Mouse (Mus musculus): ENCODE data around the gene Mtmr1.
"Not testable (repeated sequence)": the region's sequence is repeated elsewhere in the genome, so short reads cannot be mapped to it uniquely, and the experiment has no call there.

The Mtmr1 gene
- long read RNA-seq, experiment 1, full-length matches to known transcripts = 1 of 7 reads
- long read RNA-seq, experiment 1, partial matches to known transcripts = 2 of 7 reads
- long read RNA-seq, experiment 1, other reads (novel, unspliced or antisense) = 4 of 7 reads
- long read RNA-seq, experiment 2, full-length matches to known transcripts = 3 of 13 reads
- long read RNA-seq, experiment 2, partial matches to known transcripts = 8 of 13 reads
- long read RNA-seq, experiment 2, other reads (novel, unspliced or antisense) = 2 of 13 reads

DNA sequence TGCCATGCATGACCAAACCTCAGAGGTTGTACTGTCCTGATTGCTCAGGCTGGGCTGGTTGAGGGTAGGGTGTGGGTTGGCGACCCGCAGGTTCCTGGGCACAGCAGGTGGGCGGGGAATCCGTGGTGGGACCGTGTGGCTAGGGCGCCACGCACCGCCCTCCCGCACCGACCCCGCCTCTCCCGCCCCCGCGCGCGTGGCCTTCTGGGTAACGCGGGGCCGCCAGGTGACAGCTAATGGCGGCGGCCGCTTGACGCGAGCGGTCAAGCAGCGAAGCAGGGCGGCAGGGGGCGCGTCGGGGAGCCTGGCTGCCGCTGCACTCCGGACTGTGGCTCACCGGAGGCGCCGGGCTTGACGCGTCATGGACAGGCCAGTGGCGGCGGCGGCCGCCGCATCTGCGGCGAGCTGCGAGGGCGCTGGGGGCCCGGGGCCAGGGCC is at the start of gene Mtmr1:
Mtmr1 (plus strand) TSS at position 207 of the 438 bp plus-strand sequence.
- intact Hi-C loops (cut with DNase I) = no loop called here

DNA sequence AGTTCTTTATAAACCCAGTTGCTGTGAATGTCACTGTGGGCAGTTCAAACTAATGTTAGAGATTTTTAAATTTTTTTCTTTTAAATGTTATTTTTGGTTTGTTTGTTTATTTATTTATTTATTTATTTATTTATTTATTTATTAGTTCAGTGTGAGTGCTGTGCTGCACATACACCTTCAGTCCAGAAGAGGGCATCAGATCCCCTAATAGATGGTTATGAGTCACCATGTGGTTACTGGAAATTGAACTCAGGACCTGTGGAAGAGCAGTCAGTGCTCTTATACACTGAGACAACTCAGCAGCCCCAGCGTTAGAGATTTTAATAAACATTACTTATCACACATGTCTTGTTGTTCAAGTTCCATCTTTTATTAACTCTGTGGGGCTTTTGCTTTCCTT is 12.5 kb upstream of the Mtmr1 start:
- intact Hi-C loops (cut with DNase I) = no loop called here

DNA sequence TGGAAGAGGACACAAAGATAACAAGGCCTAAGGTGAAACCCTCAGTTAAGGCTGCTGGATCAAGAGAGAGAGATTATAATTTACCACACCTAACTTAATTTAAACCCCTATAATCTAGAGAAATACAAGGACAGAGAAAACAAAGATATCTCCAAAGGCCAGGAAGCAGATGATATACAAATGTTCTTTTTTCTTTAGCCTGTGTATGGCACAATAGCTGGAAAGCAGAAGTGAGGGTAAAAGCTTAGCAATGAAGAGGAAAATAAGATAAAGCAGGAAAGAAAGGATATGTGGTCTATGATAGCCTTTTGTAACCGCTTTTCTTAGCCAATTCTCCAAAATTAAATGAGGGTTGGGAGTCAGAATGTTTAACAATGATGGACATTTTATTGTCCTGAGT is 9.2 kb upstream of the Mtmr1 start:
- intact Hi-C loops (cut with DNase I) = no loop called here

DNA sequence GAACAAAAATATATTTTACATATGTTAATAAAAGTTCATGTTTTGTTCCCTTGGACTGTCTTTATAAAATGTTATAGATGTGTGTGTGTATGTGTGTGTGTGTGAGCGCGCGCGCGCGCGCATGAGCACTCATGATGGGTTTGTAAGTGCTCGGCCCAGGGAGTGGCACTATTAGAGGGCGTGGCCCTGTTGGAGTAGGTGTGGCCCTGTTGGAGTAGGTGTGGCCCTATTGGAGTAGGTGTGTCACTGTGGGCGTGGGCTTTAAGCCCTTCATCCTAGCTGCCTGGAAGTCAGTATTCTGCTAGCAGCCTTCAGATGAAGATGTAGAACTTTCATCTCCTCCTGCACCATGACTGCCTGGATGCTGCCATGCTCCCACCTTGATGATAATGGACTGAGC is 2.8 kb upstream of the Mtmr1 start:
- intact Hi-C loops (cut with DNase I) = not testable (repeated sequence)

DNA sequence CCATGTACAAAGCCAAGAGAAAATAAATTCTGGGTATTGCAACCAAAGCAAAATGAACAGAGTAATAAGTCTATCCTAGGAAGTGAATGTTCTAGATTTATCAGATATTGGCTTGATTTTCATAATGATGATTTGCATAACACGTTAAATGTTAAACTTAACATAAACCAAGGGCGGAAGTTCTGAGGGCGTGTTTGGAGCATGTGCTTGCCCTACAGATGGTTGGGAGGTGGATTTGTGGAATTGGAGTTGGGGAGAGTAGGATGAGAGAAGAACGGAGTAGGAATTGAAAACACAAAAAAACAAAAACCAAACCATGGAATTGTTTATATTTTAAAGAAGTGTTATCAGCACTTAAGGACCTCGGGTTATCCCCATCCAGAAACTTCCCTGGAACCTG is 498 bp upstream of the Mtmr1 start:
- intact Hi-C loops (cut with DNase I) = no loop called here

DNA sequence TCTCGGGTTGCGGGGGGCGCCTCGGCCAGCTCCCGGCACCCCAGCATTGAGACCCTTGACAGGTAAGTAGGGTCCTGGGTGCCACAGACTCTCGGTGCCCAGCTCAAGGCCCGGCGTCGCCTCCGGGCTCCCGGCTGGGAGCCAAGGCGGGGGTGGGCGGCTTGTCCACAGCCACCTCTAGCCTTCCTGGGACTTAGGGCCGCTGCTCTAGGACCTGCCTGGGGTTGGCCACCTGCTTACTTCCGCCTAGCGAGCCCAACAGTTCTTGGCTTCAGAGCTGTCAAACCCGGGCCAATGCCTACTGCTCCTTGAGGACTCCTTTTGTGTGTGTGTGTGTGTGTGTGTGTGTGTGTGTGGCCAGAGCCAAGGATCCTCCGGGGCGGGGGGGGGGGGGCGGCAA is 451 bp downstream of the Mtmr1 start:
- intact Hi-C loops (cut with DNase I) = no loop called here

DNA sequence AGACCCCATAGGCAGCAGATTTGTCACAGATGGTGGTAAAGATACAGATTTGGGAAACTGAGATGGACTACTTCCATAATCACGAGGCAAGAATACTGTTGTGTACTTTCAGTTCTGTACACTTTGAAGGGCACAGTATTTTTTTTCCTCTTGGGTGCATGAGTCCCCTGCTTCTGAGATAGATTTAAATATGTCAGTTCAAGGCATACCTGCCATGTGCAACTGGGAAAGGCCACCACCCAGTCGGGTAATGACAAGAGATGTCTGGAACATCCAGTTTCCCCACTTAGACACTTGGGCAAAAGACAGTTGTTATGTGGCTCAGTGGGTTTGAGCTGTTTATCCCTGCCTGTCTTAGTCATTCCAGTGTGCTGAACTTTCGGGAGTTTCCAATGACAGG is 950 bp downstream of the Mtmr1 start:
- intact Hi-C loops (cut with DNase I) = no loop called here

DNA sequence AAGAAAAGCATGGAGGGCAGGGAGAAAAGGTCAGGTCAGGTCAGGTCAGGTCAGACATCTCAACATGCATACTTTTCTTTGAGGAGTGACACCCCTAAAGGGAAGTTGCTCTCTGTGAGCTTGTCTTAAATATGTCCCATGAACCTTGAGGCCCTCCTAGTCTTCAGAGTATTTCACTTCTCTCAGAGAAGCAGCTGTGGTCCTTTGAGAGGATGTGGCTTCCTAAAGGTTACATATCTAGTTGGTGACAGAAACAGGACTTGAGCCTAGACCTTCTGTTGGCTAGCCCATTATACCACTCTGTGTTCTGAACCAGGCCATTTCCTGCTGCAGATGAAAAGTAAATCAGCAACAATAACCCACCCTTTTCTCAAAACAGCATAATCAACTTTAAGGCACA is 2.4 kb downstream of the Mtmr1 start:
- intact Hi-C loops (cut with DNase I) = no loop called here

DNA sequence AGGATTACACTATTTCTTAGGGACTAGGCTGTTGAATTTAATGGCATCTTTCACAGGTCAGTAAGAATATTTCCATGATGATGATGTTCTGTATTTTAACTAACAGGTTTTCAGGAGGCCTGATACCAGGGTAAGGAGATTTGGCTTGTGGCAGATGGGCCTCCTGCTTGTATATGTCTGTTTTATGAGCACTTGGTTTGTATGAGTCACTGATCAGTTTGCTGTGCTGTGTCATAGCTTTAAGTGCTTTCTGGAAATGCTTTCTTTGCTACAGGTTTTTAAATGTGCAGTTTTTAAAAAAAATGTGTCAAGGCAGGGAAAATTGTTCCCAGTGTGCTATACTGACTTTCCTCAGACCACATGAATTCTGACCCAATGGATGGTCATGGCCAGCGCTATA is 12.2 kb downstream of the Mtmr1 start:
- intact Hi-C loops (cut with DNase I) = no loop called here

DNA sequence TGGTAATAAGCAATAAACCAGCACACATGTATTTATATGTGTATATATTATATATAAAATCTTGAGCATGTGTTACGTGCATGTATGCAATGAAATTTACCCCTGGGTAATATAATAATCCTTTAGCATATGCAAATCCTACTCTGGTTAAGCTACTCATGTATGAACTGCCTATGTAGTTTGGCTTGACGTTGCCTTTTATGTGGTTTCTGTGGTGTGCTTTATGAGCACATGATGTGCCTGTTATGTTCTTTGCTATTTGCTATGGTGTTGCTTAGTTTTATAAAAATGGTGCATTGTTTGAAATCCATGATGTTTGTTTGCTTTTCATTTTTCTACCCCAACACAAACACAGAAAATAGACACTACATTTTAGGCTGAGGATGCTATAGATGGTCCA is 13.9 kb downstream of the Mtmr1 start:
- intact Hi-C loops (cut with DNase I) = no loop called here

DNA sequence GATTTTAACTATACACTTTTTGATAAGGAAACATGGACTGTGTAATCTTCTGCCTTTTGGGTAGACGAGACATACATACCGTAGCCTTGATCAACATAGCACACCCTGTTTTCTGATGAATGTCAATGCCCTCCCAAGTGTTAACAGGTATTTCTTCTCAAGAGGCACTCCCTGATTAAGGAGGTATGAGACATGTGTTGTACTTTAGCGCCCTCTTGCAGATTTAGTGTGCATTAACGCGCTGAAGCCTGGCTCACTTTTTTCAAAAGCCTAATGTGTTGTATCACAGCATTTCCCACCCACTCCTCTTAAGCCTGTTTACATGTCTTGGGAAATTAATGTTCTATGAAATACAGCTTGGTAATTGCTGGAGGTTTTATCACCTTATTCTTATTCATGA is 17.0 kb downstream of the Mtmr1 start:
- intact Hi-C loops (cut with DNase I) = no loop called here

DNA sequence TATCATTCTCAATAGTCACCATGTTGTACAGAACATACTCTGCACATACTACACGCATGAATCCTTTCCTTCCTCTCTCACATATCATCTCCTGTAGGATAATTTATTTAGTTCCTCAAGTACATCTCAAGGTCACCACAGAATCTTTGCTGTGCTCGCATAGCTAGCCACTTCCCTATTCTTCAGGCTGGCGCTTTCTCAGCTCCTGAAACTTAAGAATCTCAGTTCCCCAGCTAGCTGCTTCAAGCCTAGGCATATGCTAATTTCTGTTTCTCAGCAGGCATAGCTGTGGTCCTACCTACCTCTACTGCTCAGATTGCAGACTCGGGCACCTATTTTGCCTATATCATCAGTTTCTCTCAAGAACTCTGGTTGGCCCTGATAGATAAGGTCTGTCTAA is 31.8 kb downstream of the Mtmr1 start:
- intact Hi-C loops (cut with DNase I) = no loop called here

DNA sequence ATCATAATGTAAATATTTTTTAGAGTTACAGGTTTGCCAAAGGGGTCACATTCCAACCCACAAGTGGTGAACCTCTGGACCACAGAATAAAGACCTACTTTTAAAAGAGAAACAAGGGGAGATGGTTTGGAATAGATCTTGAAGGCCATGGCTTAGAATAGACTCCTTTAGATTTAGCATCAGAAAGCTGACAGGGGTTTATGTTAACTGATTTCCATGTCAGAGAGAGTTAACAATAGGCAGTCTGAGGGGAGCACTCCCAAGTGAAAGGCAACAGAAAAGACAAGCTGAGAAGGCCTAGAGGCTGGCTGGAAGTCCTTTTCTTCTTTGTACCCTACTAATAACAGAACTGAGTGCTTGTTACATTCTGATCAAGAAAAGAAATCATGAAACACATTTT is 41.7 kb downstream of the Mtmr1 start:
- intact Hi-C loops (cut with DNase I) = loop anchor here (2.0 kb wide), 1 partner anchor 21 kb away; no protein-coding TSS in a partner anchor

DNA sequence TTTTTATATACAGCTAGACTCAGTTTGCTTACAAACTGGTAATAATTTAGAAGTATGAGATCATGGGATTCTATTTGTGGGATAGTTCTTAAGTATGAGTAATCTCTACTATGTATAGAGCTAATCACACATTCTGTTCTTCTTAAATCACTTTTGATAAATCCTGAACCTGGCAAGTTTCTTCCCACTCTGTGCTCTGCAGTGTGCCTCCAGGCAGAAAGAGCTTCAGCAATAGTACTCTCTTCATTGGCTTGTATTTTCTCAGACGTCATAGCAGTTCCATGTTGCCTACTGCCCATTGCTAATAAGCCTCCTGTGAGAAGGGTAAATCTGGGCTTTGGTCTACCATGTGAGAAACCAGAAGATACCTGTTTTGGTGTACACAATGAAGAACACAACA is 43.8 kb downstream of the Mtmr1 start:
- intact Hi-C loops (cut with DNase I) = no loop called here

DNA sequence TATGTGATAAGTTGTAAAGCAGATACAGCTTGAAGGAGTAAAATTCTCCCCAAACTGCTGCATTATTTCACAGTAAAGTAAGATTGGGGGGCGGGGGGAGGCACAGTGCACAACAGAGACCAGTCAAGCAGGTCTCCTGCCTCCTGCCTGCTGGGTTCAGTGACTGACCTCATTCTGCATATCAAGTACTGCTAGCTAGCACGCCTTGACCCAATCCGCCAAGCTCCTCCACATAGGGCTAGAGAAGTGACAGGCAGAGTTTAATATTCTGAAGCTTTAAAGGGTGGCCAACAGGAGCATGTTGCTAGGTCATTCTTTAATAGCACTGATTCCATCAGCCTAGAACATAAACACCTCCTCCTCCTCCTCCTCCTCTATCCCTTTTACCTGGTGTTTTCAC is 48.2 kb downstream of the Mtmr1 start:
- intact Hi-C loops (cut with DNase I) = no loop called here

DNA sequence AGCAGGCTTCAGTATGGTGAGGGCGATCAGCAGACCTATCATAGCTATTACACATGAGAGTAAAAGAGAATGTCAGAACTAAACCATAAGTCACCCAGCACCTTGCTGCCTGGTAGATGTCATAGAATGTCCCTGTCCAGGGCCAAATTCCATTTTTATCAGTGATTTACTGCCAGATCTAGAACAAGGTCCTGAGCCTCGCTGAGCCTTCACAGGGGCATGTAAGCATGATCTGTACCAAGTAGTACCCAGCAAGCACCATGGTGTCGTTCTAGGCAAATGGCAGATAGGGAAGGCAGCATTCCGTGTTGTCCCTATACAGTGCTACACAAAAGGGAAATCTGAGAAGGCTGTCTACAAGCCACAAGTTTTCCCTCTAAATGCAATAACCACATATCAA is 49.1 kb downstream of the Mtmr1 start:
- intact Hi-C loops (cut with DNase I) = no loop called here

DNA sequence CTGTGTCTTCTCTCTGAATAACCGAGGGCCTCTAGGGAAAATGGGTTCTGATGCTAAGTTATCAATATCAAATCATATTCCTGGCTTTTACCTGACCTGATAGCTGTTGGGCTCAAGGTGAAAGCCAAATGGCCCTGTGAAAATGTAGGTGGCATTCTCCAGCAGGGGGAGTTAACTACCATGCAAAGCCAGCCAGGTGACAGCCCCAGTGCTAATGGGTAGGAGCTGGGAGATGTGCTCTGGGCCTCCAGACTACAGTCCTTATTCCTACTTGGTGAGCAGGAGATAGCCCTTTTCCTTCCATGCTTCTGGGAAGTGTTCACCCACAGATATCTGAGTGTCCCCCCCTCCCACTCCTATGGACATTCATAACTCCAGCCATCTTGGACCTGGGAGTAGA is 60.3 kb downstream of the Mtmr1 start:
- intact Hi-C loops (cut with DNase I) = loop anchor here (5.0 to 10.0 kb wide), 2 partner anchors 130 to 197 kb away; partner anchors contain the start of gene Hmgb3

DNA sequence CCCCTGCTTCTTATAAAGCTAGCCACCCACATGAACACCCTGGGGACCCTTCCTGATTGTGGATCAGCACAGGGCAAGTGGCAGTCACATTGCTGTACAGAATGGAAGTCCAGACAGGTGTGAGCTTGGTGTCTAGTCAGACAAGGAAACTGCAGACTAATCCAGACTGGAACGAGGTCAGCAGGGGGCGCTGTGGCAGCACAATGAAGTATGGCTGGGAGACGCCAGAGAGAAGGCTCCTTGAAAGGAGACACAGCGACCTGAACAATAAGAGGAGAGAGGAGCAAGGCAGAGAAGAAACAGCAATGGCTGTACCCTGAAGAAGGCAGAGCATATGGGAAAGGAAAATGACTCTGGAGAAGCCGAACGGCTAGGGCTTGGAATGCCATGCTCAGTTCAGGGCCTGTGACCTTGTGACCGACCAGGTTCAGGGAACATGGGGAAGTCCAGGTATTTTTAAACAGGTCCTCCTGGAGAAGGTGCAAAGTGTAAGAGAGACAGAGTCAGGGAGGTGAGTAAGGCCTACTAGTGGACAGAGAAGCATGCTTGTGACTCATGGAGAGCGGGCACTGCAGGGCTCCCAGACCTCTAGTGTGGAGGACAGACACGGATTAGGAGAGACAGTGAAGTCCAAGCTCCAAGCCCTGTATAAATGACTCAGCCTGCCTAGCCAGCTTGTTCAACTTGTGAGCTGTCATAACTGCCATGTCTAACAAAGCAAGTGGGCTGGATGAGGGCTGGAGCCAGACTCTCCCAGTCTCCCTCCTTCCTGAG is 61.4 kb downstream of the Mtmr1 start:
- intact Hi-C loops (cut with DNase I) = loop anchor here (2.0 to 10.0 kb wide), 4 partner anchors 19 to 196 kb away; partner anchors contain the start of gene Hmgb3

DNA sequence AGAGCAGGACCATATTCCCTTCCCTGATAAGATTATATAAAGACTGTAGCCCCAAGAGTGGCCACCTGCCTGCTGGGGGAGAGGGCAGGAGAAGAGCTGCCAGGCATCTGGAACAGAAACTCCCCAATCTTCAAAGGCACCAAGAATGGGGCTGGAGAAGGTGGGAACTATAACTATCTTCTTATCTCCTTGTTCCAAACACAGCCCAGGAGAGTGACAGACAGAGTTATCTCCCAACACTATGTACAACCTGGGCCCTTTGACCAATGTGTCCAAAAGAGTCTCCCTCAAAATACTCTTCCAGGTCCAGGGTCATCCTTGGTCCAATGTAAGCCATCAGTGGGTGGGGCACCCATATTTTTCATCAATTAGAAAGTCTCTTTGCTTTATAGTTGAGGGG is 62.9 kb downstream of the Mtmr1 start:
- intact Hi-C loops (cut with DNase I) = loop anchor here (2.0 to 10.0 kb wide), 4 partner anchors 21 to 195 kb away; partner anchors contain the start of gene Hmgb3

DNA sequence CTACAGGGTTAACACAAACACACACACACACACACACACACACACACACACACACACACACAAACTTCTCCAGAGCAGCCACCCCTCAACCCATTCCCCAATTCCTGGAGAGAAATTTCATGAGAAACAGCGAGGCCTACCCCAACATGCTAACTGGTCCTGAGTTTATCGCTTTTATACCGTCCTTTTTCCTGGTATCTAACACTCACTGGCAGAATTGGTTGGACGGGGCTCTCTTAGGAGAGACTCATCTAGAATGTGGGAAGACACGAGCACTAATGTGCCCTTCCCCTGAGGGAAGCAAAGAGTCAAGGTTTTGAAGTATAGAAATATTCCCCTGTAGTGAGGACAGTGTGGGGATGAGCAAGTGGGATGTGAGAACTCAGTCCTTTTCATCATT is 66.3 kb downstream of the Mtmr1 start:
- intact Hi-C loops (cut with DNase I) = no loop called here

DNA sequence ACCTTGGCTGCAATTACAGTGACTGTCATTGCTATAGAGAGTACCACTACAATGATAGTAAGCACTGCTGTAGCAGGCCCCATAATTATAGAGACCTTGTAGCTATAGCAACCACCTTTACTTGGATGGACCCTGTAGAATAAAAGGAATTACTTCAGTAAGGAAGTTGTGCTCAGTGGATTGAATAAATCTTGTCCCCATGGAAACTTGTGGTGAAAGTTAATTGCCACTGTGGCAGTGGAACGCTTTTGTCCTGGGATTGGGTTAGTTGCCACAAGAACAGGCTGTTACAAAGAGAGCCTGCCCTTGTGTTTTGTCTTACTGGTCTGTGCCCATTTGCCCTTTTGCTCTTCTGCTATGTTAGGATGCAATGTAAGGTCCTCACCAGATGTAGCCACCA is 69.9 kb downstream of the Mtmr1 start:
- intact Hi-C loops (cut with DNase I) = no loop called here

DNA sequence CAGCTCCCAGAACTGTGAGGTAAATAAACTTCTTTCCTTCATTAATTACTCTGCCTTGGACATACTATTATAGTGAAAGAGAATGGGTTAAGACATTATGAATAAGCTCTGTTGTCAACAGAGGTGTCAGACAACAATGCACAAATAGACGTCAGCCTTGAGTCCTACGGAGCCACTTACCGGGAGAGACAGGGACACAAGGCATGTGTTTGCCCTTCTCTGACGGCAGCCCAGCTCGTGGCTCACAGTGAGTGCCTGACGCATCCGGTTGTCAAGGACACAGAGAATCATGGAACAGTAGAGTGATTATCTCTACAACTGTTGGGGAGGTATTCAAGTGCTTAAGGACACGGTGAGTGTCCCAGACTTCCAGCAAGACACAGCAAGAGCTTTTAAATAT is 70.3 kb downstream of the Mtmr1 start:
- intact Hi-C loops (cut with DNase I) = no loop called here

DNA sequence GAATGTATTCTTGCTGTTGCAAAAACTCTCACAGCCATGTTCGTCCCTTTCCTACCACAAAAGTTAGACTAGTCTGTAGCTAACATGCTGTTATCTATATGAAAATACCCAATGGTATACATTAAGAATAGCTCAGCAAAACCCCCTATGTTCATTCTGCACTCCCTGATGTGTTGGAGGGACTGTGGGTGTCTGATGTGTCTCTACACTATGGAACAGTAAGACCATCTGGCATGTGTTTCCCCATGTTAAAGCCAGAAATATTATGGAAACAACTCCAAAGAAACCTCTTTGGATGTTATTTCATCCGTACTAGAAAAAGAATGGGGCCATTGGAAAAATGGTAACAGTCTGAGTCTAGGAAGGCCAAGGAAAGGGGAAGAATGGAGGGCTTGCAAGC is 71.0 kb downstream of the Mtmr1 start:
- intact Hi-C loops (cut with DNase I) = no loop called here
